Mouse (Mus musculus): ENCODE data around the gene Smg1. TPM values are rescaled to one million over a fixed set of nuclear protein-coding genes. Genes with fewer than 3 reads are reported as not detected.

The Smg1 gene
- polyA plus RNA-seq, 1 experiment = 43.2 TPM

DNA sequence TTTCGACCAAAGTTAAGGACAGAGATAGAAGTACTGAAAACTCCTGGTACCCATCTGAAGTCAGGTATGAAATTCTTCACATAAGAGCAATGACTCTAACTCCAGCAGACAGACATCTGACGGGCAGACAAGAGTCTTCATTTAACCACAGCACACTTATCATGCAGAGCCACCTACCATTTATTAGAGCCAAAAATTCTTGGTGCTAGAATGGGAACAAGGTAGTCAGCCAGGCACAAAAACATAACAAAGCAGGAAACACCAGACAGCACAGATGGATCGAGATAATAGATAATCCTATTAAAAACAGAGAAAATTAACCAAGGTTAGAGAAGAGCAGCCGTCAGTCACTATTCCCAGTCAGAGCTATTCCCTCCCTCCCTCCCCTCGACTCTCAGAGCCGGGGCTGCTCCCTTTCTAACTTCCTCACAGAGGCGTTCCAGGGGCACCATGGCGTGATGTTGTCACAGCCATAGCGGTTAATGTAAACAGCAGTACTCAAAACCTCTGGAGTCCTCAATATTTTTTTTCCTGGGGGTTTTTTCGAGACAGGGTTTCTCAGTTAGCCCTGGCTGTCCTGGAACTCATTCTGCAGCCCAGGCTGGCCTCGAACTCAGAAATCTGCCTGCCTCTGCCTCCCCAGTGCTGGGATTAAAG lies 117.1 kb downstream of the Smg1 start:
- Histone ChIP-seq H3K4me1 (ENCODE audit: control insufficient read depth, insufficient read depth, low read length) (peaks cover 19% of the 10 kb centered on the region), H3K4me3 (ENCODE audit: insufficient read depth, low read length) (no peak overlapping the region), H3K27ac (ENCODE audit: insufficient read depth, low read depth, low read length) (no peak overlapping the region)
- TF ChIP-seq CTCF (IDR thresholded peaks at IDR 0.05; ENCODE audit: low read depth, low read length) (no peak), POLR2A (IDR thresholded peaks at IDR 0.05; ENCODE audit: borderline replicate concordance, low read depth, low read length) (no peak)

- Histone ChIP-seq H3K4me3 (ENCODE audit: insufficient read depth, low read length) (no peak overlapping the region), H3K27ac (ENCODE audit: insufficient read depth, low read depth, low read length) (no peak overlapping the region), H3K4me1 (ENCODE audit: control insufficient read depth, insufficient read depth, low read length) (peaks cover 19% of the 10 kb centered on the region)
- TF ChIP-seq POLR2A (IDR thresholded peaks at IDR 0.05; ENCODE audit: borderline replicate concordance, low read depth, low read length) (no peak), CTCF (IDR thresholded peaks at IDR 0.05; ENCODE audit: low read depth, low read length) (no peak)
Observed at GRCm38 (mm10) chr7:118125736-118126135, 117.7 kb downstream of the Smg1 start.

GRCm38 (mm10) chr7:118123512-118124411 lies 119.7 kb downstream of the Smg1 start:
- no peak for TF ChIP-seq POLR2A (IDR thresholded peaks at IDR 0.05; ENCODE audit: borderline replicate concordance, low read depth, low read length)
- no peak for TF ChIP-seq CTCF (IDR thresholded peaks at IDR 0.05; ENCODE audit: low read depth, low read length)
- peaks cover 29% of the 10 kb centered on the region for H3K4me1 ChIP-seq (ENCODE audit: control insufficient read depth, insufficient read depth, low read length)
- no peak overlapping the region for H3K4me3 ChIP-seq (ENCODE audit: insufficient read depth, low read length)
- no peak overlapping the region for H3K27ac ChIP-seq (ENCODE audit: insufficient read depth, low read depth, low read length)

- TF ChIP-seq POLR2A (IDR thresholded peaks at IDR 0.05; ENCODE audit: borderline replicate concordance, low read depth, low read length) = no peak
- TF ChIP-seq CTCF (IDR thresholded peaks at IDR 0.05; ENCODE audit: low read depth, low read length) = no peak
- Histone ChIP-seq H3K27ac (ENCODE audit: insufficient read depth, low read depth, low read length) (no peak overlapping the region), H3K4me3 (ENCODE audit: insufficient read depth, low read length) (no peak overlapping the region), H3K4me1 (ENCODE audit: control insufficient read depth, insufficient read depth, low read length) (peaks cover 36% of the 10 kb centered on the region)
Observed at GRCm38 (mm10) chr7:118122235-118122634, 121.2 kb downstream of the Smg1 start.

DNA sequence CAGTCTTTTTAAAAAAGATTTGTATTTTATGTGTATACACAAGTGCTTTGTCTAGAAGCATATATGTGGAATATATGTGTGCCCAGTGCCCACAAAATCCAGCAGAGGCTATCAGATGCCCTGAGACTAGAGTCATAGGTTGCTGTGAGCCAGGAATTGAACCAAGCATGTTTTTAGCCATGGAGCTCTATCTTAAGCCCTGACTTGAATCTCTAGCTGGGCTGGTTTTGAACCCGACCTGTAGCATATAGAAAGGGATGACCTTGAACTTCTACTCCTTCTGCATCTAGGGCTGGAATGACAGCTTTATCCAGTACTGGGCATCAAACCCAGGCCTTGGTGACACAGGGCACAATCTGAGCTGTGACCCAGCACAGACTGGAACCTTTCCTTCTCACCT lies 122.8 kb downstream of the Smg1 start:
- H3K4me3 ChIP-seq (ENCODE audit: insufficient read depth, low read length) = no peak overlapping the region
- no peak for TF ChIP-seq POLR2A (IDR thresholded peaks at IDR 0.05; ENCODE audit: borderline replicate concordance, low read depth, low read length)
- no peak for TF ChIP-seq CTCF (IDR thresholded peaks at IDR 0.05; ENCODE audit: low read depth, low read length)
- peaks cover 32% of the 10 kb centered on the region for H3K4me1 ChIP-seq (ENCODE audit: control insufficient read depth, insufficient read depth, low read length)
- H3K27ac ChIP-seq (ENCODE audit: insufficient read depth, low read depth, low read length) = no peak overlapping the region

DNA sequence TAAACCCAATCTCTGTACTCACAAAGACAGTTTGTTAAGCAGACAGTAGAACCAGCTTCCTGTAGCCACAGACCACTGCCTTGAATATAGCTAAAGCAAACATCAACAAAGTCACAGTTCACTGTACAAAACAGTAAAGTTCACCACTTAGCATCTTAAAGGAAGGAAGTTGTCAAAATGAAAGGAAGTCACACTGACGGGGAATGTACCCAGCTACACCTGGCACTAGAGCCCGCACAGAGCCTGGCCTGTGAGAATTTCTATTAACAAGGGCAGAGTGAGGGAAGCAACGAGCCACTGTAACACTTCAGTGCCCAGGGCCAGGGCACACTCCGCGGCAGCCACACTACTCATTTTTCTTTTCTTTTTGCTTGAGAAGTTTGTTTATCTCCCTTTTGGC lies 123.5 kb downstream of the Smg1 start:
- peaks cover 32% of the 10 kb centered on the region for H3K4me1 ChIP-seq (ENCODE audit: control insufficient read depth, insufficient read depth, low read length)
- no peak overlapping the region for H3K27ac ChIP-seq (ENCODE audit: insufficient read depth, low read depth, low read length)
- TF ChIP-seq POLR2A (IDR thresholded peaks at IDR 0.05; ENCODE audit: borderline replicate concordance, low read depth, low read length) = no peak

DNA sequence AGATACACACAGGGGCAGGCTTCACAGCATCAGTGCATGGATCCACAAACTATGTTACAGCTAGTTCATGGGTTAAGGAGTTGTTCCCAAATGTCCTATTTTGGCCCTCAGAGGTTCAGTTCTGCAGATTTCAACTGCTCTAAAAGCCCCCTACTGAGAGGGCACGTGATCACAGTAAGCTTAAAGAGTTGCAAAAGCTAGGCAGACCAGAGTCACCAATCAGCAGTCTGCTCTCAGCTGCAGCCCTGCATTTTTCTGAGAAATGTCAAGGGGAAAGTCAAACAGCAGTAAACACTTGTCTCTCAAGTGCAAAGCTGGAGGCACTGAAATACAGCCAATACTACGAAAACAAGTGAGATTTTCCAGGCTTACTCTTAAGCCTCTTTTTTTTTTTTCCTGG lies 124.3 kb downstream of the Smg1 start:
- H3K27ac ChIP-seq (ENCODE audit: insufficient read depth, low read depth, low read length) = no peak overlapping the region
- H3K4me1 ChIP-seq (ENCODE audit: control insufficient read depth, insufficient read depth, low read length) = peaks cover 29% of the 10 kb centered on the region
- TF ChIP-seq CTCF (IDR thresholded peaks at IDR 0.05; ENCODE audit: low read depth, low read length) = no peak
- TF ChIP-seq POLR2A (IDR thresholded peaks at IDR 0.05; ENCODE audit: borderline replicate concordance, low read depth, low read length) = no peak
- H3K4me3 ChIP-seq (ENCODE audit: insufficient read depth, low read length) = no peak overlapping the region

More for the DNA sequence above, 123.5 kb downstream of the Smg1 start:
- no peak overlapping the region for H3K4me3 ChIP-seq (ENCODE audit: insufficient read depth, low read length)

DNA sequence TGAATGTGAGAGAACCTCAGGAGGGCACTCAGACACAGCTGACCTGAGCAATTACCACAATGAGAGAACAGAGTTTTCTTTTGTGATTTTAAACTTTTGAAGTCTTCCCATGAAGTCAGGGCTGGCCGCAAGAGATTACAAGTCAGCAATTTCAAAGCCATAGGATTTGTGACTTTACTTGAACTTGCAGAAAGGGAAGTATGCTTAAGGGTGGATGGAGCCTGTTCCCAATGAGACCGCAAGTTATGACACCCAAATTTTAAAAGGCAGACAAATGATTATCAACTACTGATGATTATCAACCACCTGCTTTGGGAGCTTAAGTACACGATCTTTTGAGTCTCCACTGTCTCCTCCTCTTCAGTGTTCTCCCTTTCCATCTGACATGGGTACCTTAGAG lies 125.0 kb downstream of the Smg1 start:
- H3K4me1 ChIP-seq (ENCODE audit: control insufficient read depth, insufficient read depth, low read length) = peaks cover 34% of the 10 kb centered on the region
- TF ChIP-seq CTCF (IDR thresholded peaks at IDR 0.05; ENCODE audit: low read depth, low read length) (no peak), POLR2A (IDR thresholded peaks at IDR 0.05; ENCODE audit: borderline replicate concordance, low read depth, low read length) (no peak)
- H3K27ac ChIP-seq (ENCODE audit: insufficient read depth, low read depth, low read length) = peak overlapping the region; percentile 50
- no peak overlapping the region for H3K4me3 ChIP-seq (ENCODE audit: insufficient read depth, low read length)

- Histone ChIP-seq H3K4me3 (ENCODE audit: insufficient read depth, low read length) (no peak overlapping the region), H3K4me1 (ENCODE audit: control insufficient read depth, insufficient read depth, low read length) (peaks cover 35% of the 10 kb centered on the region), H3K27ac (ENCODE audit: insufficient read depth, low read depth, low read length) (peak overlapping the region; percentile 50)
- TF ChIP-seq POLR2A (IDR thresholded peaks at IDR 0.05; ENCODE audit: borderline replicate concordance, low read depth, low read length) (no peak), CTCF (IDR thresholded peaks at IDR 0.05; ENCODE audit: low read depth, low read length) (no peak)
Observed at GRCm38 (mm10) chr7:118117539-118118210, 125.8 kb downstream of the Smg1 start.

All from bone marrow macrophage, adult 2 months (primary cell).